Mouse (Mus musculus): ENCODE data around the gene Akap5.

GRCm38 (mm10) chr12:76375506-76375905 lies 50.8 kb downstream of the Akap5 start:
- no peak for TF ChIP-seq EP300 (IDR thresholded peaks at IDR 0.05; ENCODE audit: low read depth)
- no peak for TF ChIP-seq CTCF (IDR thresholded peaks at IDR 0.05; ENCODE audit: low read depth)
